Mouse (Mus musculus) bone marrow macrophage, adult 2 months (primary cell): ENCODE measurements around the gene Cdhr2.

Experiments used
- CTCF ChIP-seq: IDR thresholded peaks from 2 replicates; pipeline ENCODE4 v1.5.1; 2012; ENCODE audit warnings: low read depth, mild to moderate bottlenecking, low read length, moderate library complexity
- POLR2A ChIP-seq: IDR thresholded peaks from 2 replicates; pipeline ENCODE4 v1.6.1; 2012; ENCODE audit warnings: mild to moderate bottlenecking, low read depth, low read length, borderline replicate concordance

- TF ChIP-seq POLR2A, result no peak
- no peak for TF ChIP-seq CTCF
These were observed 40.4 kb upstream of the Cdhr2 start for GRCm38 (mm10) chr13:54660877-54661276.
